Mouse (Mus musculus) neural tube, postnatal 0 days (tissue): ENCODE measurements around the gene Inafm1. TPM values are rescaled to one million over a fixed set of nuclear protein-coding genes. Genes with fewer than 3 reads are reported as not detected.

Experiments
- polyA plus RNA-seq: library from polyadenylated mRNA; unstranded; fragments of >200 nt; fragmentation: Nextera tagmentation; extraction: Ambion mirVana; gene quantifications from 2 replicates; pipeline ENCODE4 v1.2.1, GENCODE M21; 2015

The Inafm1 gene
- 114 and 118 TPM in 2 replicates for polyA plus RNA-seq

DNA sequence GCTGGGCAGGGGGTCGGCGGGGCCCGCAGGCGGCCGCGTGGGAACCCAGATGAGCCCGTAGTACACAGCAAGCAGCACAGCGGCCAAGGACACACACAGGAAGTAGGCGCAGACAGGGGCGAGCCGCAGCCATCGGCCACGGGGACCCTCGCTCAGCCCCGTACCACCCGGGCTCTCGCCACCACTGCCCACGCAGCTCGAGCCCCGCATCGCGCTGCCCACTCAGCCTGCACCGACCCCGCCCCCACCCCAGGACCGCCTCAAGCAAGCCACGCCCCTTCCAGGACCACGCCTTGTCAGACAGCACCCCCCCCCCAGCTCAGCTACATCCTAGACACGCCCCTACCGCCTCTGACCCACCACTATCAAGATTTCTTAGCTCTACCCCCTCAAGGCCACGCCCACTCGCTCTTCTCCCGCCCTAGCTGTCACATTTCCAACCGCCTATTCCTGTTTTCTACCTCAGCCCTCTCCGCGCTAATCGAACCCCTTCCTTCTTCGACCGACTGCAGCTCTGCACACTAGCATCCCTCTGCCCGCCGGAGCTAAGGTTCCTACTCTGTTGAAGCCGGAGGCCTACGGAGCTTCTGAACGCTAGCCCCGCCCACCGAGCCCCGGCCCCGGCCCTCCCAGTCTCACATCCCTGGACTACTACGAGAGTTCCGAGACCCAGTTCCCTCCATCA lies at the start of gene Inafm1:
Gene Inafm1 (minus strand): TSS at position 537 of the 685 bp plus-strand sequence.

DNA sequence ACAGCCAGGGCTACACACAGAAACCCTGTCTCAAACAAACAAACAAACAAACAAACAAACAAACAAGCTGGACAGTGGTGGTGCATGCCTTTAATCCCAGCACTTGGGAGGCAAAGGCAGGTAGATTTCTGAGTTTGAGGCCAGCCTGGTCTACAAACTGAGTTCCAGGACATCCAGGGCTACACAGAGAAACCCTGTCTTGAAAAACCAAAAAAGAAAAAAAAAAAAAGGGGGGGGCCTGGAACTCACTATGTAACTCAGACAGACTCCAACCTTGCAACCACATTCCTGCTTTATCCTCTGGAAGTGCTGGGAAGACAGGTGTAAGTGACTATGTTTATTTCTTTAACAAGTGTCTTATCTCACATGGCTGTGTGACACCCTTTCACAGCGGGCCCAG lies 34.7 kb upstream of the Inafm1 start, which contains the start of gene Bbc3:
Gene Bbc3 (plus strand): TSS at position 301 of the 400 bp plus-strand sequence.

DNA sequence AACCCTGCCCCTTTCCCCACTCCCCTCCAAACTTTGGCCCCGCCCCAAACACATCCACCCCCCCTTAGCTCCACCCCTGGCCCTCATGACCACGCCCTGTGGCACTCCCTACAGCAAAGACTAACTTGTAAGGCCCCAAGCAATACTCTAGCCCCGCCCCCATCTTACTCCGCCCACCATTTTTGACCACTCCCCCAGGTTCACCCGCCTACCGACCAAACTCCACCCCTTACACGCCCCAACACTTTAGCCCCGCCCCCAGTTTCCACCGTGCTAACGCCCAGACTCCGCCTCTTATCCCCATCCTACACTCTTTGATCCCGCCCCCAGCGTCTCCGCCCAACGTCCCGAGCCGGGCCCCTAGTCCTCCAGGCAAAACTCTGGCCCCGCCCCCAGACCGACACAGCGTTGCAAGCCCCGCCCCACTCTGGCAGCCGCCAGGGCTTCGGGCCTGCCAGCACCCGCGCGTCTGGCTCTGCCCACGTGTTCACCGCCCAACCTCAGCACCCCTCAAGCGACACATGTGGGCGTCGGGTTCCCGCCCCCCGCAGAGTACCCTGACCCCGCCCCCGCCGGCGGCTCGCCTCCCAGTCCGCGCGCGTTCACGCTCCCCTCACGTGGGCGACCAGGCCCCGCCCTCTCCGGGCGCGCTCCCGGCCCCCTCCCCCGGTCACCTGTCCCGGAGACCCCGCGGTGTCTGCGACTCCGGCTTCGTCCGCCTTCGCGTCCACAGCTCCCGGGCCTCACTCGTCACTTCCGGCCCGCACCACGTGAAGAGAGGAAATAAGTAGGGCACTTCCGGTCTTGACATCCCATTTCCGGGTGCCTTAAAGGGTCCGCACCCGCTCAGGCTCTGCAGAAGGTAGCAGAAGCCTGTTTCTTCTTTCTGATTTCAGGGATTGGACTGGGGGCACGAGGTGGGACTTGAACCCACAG lies 12.9 kb upstream of the Inafm1 start, which contains the start of gene Ccdc9:
Gene Ccdc9 (minus strand): TSS at position 770 of the 936 bp plus-strand sequence.

DNA sequence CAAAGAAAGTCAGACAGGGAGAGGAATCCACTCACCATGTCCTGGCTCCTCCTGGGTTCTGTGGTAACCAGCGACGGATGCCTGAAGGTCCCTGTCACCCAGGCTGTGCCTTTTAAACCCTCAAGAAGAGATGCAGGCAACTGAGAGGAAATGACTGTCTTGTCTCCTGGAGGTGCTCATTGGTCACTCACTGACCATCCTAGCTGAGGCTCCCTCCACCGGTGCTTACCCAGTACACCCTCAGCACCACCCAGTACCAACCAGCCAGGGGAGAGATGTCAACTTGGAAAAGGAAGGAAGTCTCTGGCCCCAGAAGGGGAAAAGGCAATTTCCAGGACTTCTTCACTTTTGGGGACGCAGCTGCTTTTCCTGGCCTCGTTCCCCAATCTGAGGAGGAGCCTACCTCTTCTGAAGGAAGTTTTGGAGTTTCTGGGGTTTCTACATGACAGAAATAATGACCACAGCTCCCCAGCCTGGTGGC lies 14.3 kb downstream of the Inafm1 start, which contains the start of gene C5ar1:
Gene C5ar1 (minus strand): TSS at position 431 of the 481 bp plus-strand sequence.

DNA sequence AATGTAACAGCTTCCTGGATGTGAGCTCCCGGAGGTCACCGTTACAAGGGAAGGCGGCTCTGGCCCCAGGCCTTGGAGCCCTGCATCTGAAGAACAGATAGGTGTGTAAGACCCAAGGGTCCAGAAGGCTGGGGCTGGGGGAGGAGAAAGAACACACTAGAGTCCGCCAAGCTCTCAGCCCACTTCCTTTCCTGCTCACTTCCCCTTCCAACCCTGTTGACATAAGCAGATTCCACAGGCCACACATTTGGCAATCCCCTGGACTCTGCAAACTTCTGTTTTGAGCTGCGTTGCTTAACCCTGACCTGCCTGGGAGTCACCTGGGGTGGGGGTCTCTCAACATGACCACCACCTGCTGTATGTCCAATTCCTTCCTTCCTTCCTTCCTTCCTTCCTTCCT lies 29.4 kb downstream of the Inafm1 start, which contains the start of gene C5ar2:
Gene C5ar2 (minus strand): TSS at position 88 of the 400 bp plus-strand sequence.

Other genes with a start within 250 kb of the Inafm1 start
- gene Bicra, start 225.7 kb downstream of the Inafm1 start, polyA plus RNA-seq, result 3.9 and 5.4 TPM in 2 replicates
- gene Zfp541, start 211.8 kb downstream of the Inafm1 start, polyA plus RNA-seq, result 0.24 and 0.32 TPM in 2 replicates
- gene Napa, start 175.2 kb downstream of the Inafm1 start, polyA plus RNA-seq, result 245 and 283 TPM in 2 replicates
- 33.5 and 36.5 TPM in 2 replicates for gene Kptn, start 153.7 kb downstream of the Inafm1 start, polyA plus RNA-seq
- 1.4 and 2.1 TPM in 2 replicates for gene Slc8a2, start 143.8 kb downstream of the Inafm1 start, polyA plus RNA-seq
- gene Meis3, start 98.5 kb downstream of the Inafm1 start, polyA plus RNA-seq, result 70.0 and 89.8 TPM in 2 replicates
- gene Dhx34, start 51.6 kb downstream of the Inafm1 start, polyA plus RNA-seq, result 7.7 and 8.6 TPM in 2 replicates
- 0.25 and 0.30 TPM in 2 replicates for gene C5ar2, start 29.5 kb downstream of the Inafm1 start, polyA plus RNA-seq
- gene C5ar1, start 14.1 kb downstream of the Inafm1 start, polyA plus RNA-seq, result 2.7 and 3.3 TPM in 2 replicates
- 17.4 and 19.0 TPM in 2 replicates for gene Ccdc9, start 13.2 kb upstream of the Inafm1 start, polyA plus RNA-seq
- gene Bbc3, start 34.8 kb upstream of the Inafm1 start, polyA plus RNA-seq, result 41.3 and 45.2 TPM in 2 replicates
- gene Sae1, start 114.2 kb upstream of the Inafm1 start, polyA plus RNA-seq, result 183 and 194 TPM in 2 replicates
- gene Zc3h4, start 127.3 kb upstream of the Inafm1 start, polyA plus RNA-seq, result 10.8 and 14.1 TPM in 2 replicates
- gene Tmem160, start 179.2 kb upstream of the Inafm1 start, polyA plus RNA-seq, result 119 and 130 TPM in 2 replicates
- 6.7 and 7.6 TPM in 2 replicates for gene Npas1, start 204.1 kb upstream of the Inafm1 start, polyA plus RNA-seq